Mouse (Mus musculus) MEL (cell line): ENCODE results near the gene Wdr93. TPM values are rescaled to one million over a fixed set of nuclear protein-coding genes. Genes with fewer than 3 reads are reported as not detected.

Experiments used
- DNase-seq: peaks from one replicate; pipeline ENCODE4 v3.0.0; 2011; ENCODE audit warnings: low read depth, low spot score
- H3K27ac ChIP-seq: 2 replicates; pipeline ENCODE4 v1.5.1; 2012; ENCODE audit warnings: low read depth, mild to moderate bottlenecking, control low read depth, low read length, moderate library complexity; ENCODE audit not compliant: control insufficient read depth
- H3K27me3 ChIP-seq, 2 experiments: fragments of 150-350 bp in 1 of 2; sonication (generic) in 1 of 2; 2 replicates each; pipeline ENCODE4 v1.6.1; 2012; ENCODE audit warnings: low read length in 2 of 2, mild to moderate bottlenecking in 2 of 2, improper control_type of control experiment in 1 of 2, moderate library complexity in 1 of 2; ENCODE audit not compliant: insufficient read depth in 2 of 2, control insufficient read depth in 1 of 2
- H3K36me3 ChIP-seq, 2 experiments: 2 replicates each; pipeline ENCODE4 v1.6.1; 2012 to 2014; ENCODE audit warnings: low read length in 2 of 2, improper control_type of control experiment in 1 of 2, inconsistent platforms in 1 of 2, mild to moderate bottlenecking in 1 of 2; ENCODE audit not compliant: insufficient read depth in 2 of 2, control insufficient read depth in 1 of 2
- H3K4me1 ChIP-seq, 2 experiments: fragments of 150-350 bp in 1 of 2; sonication (generic) in 1 of 2; 2 replicates each; pipeline ENCODE4 v1.6.1; 2012; ENCODE audit warnings: low read length in 2 of 2, improper control_type of control experiment in 1 of 2, mild to moderate bottlenecking in 1 of 2; ENCODE audit not compliant: insufficient read depth in 2 of 2, control insufficient read depth in 1 of 2
- H3K4me3 ChIP-seq, 2 experiments: fragments of 150-350 bp in 1 of 2; sonication (generic) in 1 of 2; 2 replicates each; pipeline ENCODE4 v1.5.1; 2012; ENCODE audit warnings: low read depth in 2 of 2, low read length in 2 of 2, mild to moderate bottlenecking in 2 of 2, moderate library complexity in 2 of 2, control low read depth in 1 of 2, improper control_type of control experiment in 1 of 2; ENCODE audit not compliant: control insufficient read depth in 1 of 2, insufficient read depth in 1 of 2
- H3K79me2 ChIP-seq: 2 replicates; pipeline ENCODE4 v1.6.1; 2012; ENCODE audit warnings: mild to moderate bottlenecking, low read length, moderate library complexity; ENCODE audit not compliant: control insufficient read depth, poor library complexity, insufficient read depth
- H3K9ac ChIP-seq: 2 replicates; pipeline ENCODE4 v1.6.1; 2012; ENCODE audit warnings: low read depth, mild to moderate bottlenecking, control low read depth, low read length, moderate library complexity; ENCODE audit not compliant: control insufficient read depth, poor library complexity, severe bottlenecking
- H3K9me3 ChIP-seq: fragments of 150-350 bp; sonication (generic); replicated peaks from 2 replicates; pipeline ENCODE4 v1.6.1; 2012; ENCODE audit warnings: mild to moderate bottlenecking, low read length, improper control_type of control experiment, moderate library complexity; ENCODE audit not compliant: insufficient read depth
- BHLHE40 ChIP-seq: IDR thresholded peaks from 2 replicates; pipeline ENCODE4 v1.6.1; 2012; ENCODE audit warnings: low read depth, mild to moderate bottlenecking, inconsistent platforms, low read length, improper control_type of control experiment, borderline replicate concordance
- CHD1 ChIP-seq: IDR thresholded peaks from 2 replicates; pipeline ENCODE4 v1.6.1; 2012; ENCODE audit warnings: low read depth, mild to moderate bottlenecking, inconsistent platforms, low read length, improper control_type of control experiment
- E2F4 ChIP-seq: IDR thresholded peaks from 2 replicates; pipeline ENCODE4 v1.6.1; 2011; ENCODE audit warnings: low read depth, low read length, improper control_type of control experiment, borderline replicate concordance
- ELF1 ChIP-seq: IDR thresholded peaks from 2 replicates; pipeline ENCODE4 v1.6.1; 2014; ENCODE audit warnings: low read depth, mild to moderate bottlenecking, inconsistent platforms, low read length, improper control_type of control experiment, moderate library complexity
- ETS1 ChIP-seq: IDR thresholded peaks from 2 replicates; pipeline ENCODE4 v1.6.1; 2012; ENCODE audit warnings: low read depth, mild to moderate bottlenecking, inconsistent platforms, low read length, improper control_type of control experiment, moderate library complexity
- GABPA ChIP-seq: IDR thresholded peaks from 2 replicates; pipeline ENCODE4 v1.6.1; 2012; ENCODE audit warnings: low read depth, mild to moderate bottlenecking, inconsistent platforms, low read length, improper control_type of control experiment, moderate library complexity
- HCFC1 ChIP-seq: IDR thresholded peaks from 2 replicates; pipeline ENCODE4 v1.6.1; 2012; ENCODE audit warnings: low read depth, mild to moderate bottlenecking, inconsistent platforms, low read length, improper control_type of control experiment, moderate library complexity
- JUND ChIP-seq: IDR thresholded peaks from 2 replicates; pipeline ENCODE4 v1.6.1; 2011; ENCODE audit warnings: low read depth, mild to moderate bottlenecking, improper control_type of control experiment, low read length
- MAX ChIP-seq: IDR thresholded peaks from 2 replicates; pipeline ENCODE4 v1.6.1; 2011; ENCODE audit warnings: low read length, improper control_type of control experiment
- MAZ ChIP-seq: IDR thresholded peaks from 2 replicates; pipeline ENCODE4 v1.6.1; 2012; ENCODE audit warnings: low read depth, mild to moderate bottlenecking, inconsistent platforms, low read length, improper control_type of control experiment
- MXI1 ChIP-seq: IDR thresholded peaks from 2 replicates; pipeline ENCODE4 v1.6.1; 2011; ENCODE audit warnings: mild to moderate bottlenecking, low read depth, low read length, improper control_type of control experiment
- MYB ChIP-seq: IDR thresholded peaks from 2 replicates; pipeline ENCODE4 v1.6.1; 2011; ENCODE audit warnings: mild to moderate bottlenecking, low read depth, low read length, improper control_type of control experiment
- MYC ChIP-seq: IDR thresholded peaks from 2 replicates; pipeline ENCODE4 v1.6.1; 2011; ENCODE audit warnings: low read depth, mild to moderate bottlenecking, low read length, improper control_type of control experiment, moderate library complexity
- NELFE ChIP-seq: IDR thresholded peaks from 2 replicates; pipeline ENCODE4 v1.6.1; 2011; ENCODE audit warnings: low read depth, low read length, improper control_type of control experiment
- NRF1 ChIP-seq: IDR thresholded peaks from 2 replicates; pipeline ENCODE4 v1.6.1; 2014; ENCODE audit warnings: low read depth, mild to moderate bottlenecking, inconsistent platforms, low read length, improper control_type of control experiment, moderate library complexity; ENCODE audit not compliant: poor library complexity, insufficient read depth, severe bottlenecking
- POLR2A ChIP-seq, 2 experiments: IDR thresholded peaks; 2 replicates each; pipeline ENCODE4 v1.6.1; 2011 to 2012; ENCODE audit warnings: low read length in 2 of 2, mild to moderate bottlenecking in 2 of 2, control low read depth in 1 of 2, improper control_type of control experiment in 1 of 2, low read depth in 1 of 2, moderate library complexity in 1 of 2; ENCODE audit not compliant: control insufficient read depth in 1 of 2, insufficient read depth in 1 of 2, poor library complexity in 1 of 2
- POLR2AphosphoS2 ChIP-seq: IDR thresholded peaks from 2 replicates; pipeline ENCODE4 v1.6.1; 2011; ENCODE audit warnings: low read length, improper control_type of control experiment
- RAD21 ChIP-seq: IDR thresholded peaks from 2 replicates; pipeline ENCODE4 v1.6.1; 2011; ENCODE audit warnings: mild to moderate bottlenecking, low read depth, low read length, improper control_type of control experiment
- RCOR1 ChIP-seq: IDR thresholded peaks from 2 replicates; pipeline ENCODE4 v1.6.1; 2012; ENCODE audit warnings: low read depth, mild to moderate bottlenecking, inconsistent platforms, low read length, improper control_type of control experiment
- SIN3A ChIP-seq: IDR thresholded peaks from 2 replicates; pipeline ENCODE4 v1.6.1; 2012; ENCODE audit warnings: low read length, improper control_type of control experiment, inconsistent platforms
- TAL1 ChIP-seq: IDR thresholded peaks from 2 replicates; pipeline ENCODE4 v1.6.1; 2012; ENCODE audit warnings: mild to moderate bottlenecking, inconsistent platforms, low read length, moderate library complexity, mixed read lengths
- TBP ChIP-seq: IDR thresholded peaks from 2 replicates; pipeline ENCODE4 v1.8.0; 2011; ENCODE audit warnings: low read depth, low read length, improper control_type of control experiment
- UBTF ChIP-seq: IDR thresholded peaks from 2 replicates; pipeline ENCODE4 v1.6.1; 2012; ENCODE audit warnings: low read depth, mild to moderate bottlenecking, inconsistent platforms, low read length, improper control_type of control experiment, moderate library complexity, borderline replicate concordance; ENCODE audit not compliant: insufficient read depth
- USF1 ChIP-seq: IDR thresholded peaks from 2 replicates; pipeline ENCODE4 v1.6.1; 2014; ENCODE audit warnings: low read depth, mild to moderate bottlenecking, inconsistent platforms, low read length, improper control_type of control experiment, moderate library complexity
- polyA plus RNA-seq, 2 experiments: library from polyadenylated mRNA; stranded (reverse) in 1 of 2; unstranded in 1 of 2; fragments of >175 nt in 1 of 2; fragments of >200 nt in 1 of 2; gene quantifications; 2 replicates each; pipeline versions ENCODE4 v1.2.1 to v1.2.4; 2012; ENCODE audit warnings: low replicate concordance in 2 of 2, low read depth in 1 of 2; ENCODE audit not compliant: insufficient read length in 2 of 2, insufficient read depth in 1 of 2, missing spikeins in 1 of 2
- total RNA-seq: library from RNA; depleted of rRNA; stranded (reverse); fragments of 300-350 nt; gene quantifications from 2 replicates; pipeline ENCODE4 v1.2.3, GENCODE M21; 2012; rRNA removed

The Wdr93 gene
- total RNA-seq (0.16 and 0.23 TPM in 2 replicates), polyA plus RNA-seq (under 1 TPM in 1 of 2 experiments, not detected in 1; 0.40 TPM)

- peak; percentile 93 for DNase-seq
- Histone ChIP-seq H3K27me3 (no peaks in the 10 kb centered on the region), H3K27ac (peak within 1 kb of the TSS; percentile 42), H3K36me3 (peaks cover 0 to 16% of the 10 kb centered on the region in 2 experiments; a peak in 2 of 4 replicates), H3K4me1 (peaks cover 0 to 22% of the 10 kb centered on the region in 2 experiments; a peak in 3 of 4 replicates), H3K9ac (peak within 1 kb of the TSS; percentile 75), H3K9me3 (no peaks in the 10 kb centered on the region), H3K4me3 (peak within 1 kb of the TSS; percentile 66 to 81), H3K79me2 (peaks cover 4% of the 10 kb centered on the region; the same call in 1 of the 2 replicates)
- no peak for TF ChIP-seq BHLHE40
- peak; percentile 83 for TF ChIP-seq MXI1
- no peak for TF ChIP-seq TBP
- peak; percentile 56; the same call in 1 of the 2 replicates for TF ChIP-seq SIN3A
- TF ChIP-seq NRF1: no peak
- 0 out of 2 replicates have a peak, but pooled peaks have one; percentile 5 for TF ChIP-seq ETS1
- no peak for TF ChIP-seq RAD21
- no peak for TF ChIP-seq UBTF
- TF ChIP-seq POLR2AphosphoS2: 0 out of 2 replicates have a peak, but pooled peaks have one; percentile 32
- peak; percentile 51; the same call in 1 of the 2 replicates for TF ChIP-seq NELFE
- no peak for TF ChIP-seq JUND
- TF ChIP-seq ELF1: peak; percentile 67
- TF ChIP-seq USF1: no peak
- TF ChIP-seq MYB: no peak
- TF ChIP-seq TAL1: no peak
- no peak; the same call in 1 of the 2 replicates for TF ChIP-seq MAZ
- TF ChIP-seq MAX: peak; percentile 56
- peak; percentile 82 for TF ChIP-seq HCFC1
- no peak for TF ChIP-seq RCOR1
- TF ChIP-seq E2F4: no peak
- TF ChIP-seq POLR2A (IDR thresholded peaks at IDR 0.05; ENCODE audit: control insufficient read depth in 1 of 2, insufficient read depth in 1 of 2, low read depth in 1 of 2, low read length in 2 of 2, poor library complexity in 1 of 2): peak; percentile 37 to 59; a peak in 2 of 4 replicates
- no peak for TF ChIP-seq MYC
- TF ChIP-seq CHD1: no peak
- no peak for TF ChIP-seq GABPA
These were observed at the start of gene Wdr93, which contains the start of gene Pex11a for GRCm38 (mm10) chr7:79742659-79743536. Gene Wdr93 (plus strand): TSS chr7:79743163. Gene Pex11a (minus strand): TSS chr7:79743131.
